Mouse (Mus musculus): ENCODE results near the gene Elfn1. TPM values are rescaled to one million over a fixed set of nuclear protein-coding genes. Genes with fewer than 3 reads are reported as not detected.

Gene Elfn1
- polyA plus RNA-seq, 1 experiment from 2014 or later = 0.24 TPM

GRCm38 (mm10) chr5:139892326-139892994, 15.3 kb upstream of the Elfn1 start:
- Histone ChIP-seq H3K9me3 (ENCODE audit: low read length) (no peaks in the 10 kb centered on the region), H3K4me3 (ENCODE audit: low read length) (no peak overlapping the region), H3K4me2 (replicated peaks; ENCODE audit: low read depth, low read length) (no peak overlapping the region), H3K9ac (replicated peaks; ENCODE audit: low read length) (no peak overlapping the region), H3K27ac (ENCODE audit: low read length) (no peak overlapping the region), H3K27me3 (ENCODE audit: insufficient read depth, low read length) (peaks cover 13% of the 10 kb centered on the region), H3K36me3 (ENCODE audit: insufficient read depth, low read length) (no peaks in the 10 kb centered on the region), H3K4me1 (ENCODE audit: insufficient read depth, low read length) (0 out of 2 replicates have a peak, but pooled peaks cover 10% of the 10 kb centered on the region)
- no peak for ATAC-seq (ENCODE audit: low FRiP score, low TSS enrichment)
- WGBS = 37% methylated on average over 4 of the region's 5 CpGs

DNA sequence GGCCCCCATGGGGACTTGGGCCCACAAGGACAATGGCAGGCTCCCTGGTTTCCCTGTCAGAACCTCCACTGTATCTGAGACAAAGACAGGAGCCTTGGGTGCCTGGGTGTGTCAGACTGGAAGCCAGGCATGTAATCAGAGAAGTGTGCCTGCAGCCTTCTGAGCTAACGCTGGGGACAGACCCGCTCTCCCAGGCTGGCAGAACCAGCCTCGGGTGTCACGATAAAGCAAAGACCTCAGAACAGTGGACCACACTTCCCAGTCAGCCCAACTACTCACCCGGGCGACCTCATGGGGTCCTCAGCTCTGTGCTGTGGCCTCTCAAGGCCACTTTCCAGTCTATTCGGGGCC, 14.8 kb upstream of the Elfn1 start:
- no peak overlapping the region for H3K4me2 ChIP-seq (replicated peaks; ENCODE audit: low read depth, low read length)
- H3K27ac ChIP-seq (ENCODE audit: low read length) = no peak overlapping the region
- H3K36me3 ChIP-seq (ENCODE audit: insufficient read depth, low read length) = no peaks in the 10 kb centered on the region
- H3K4me1 ChIP-seq (ENCODE audit: insufficient read depth, low read length) = 0 out of 2 replicates have a peak, but pooled peaks cover 10% of the 10 kb centered on the region
- no peak overlapping the region for H3K4me3 ChIP-seq (ENCODE audit: low read length)
- no peaks in the 10 kb centered on the region for H3K9me3 ChIP-seq (ENCODE audit: low read length)
- WGBS = 40% methylated on average over 7 of the region's 7 CpGs
- H3K27me3 ChIP-seq (ENCODE audit: insufficient read depth, low read length) = peaks cover 13% of the 10 kb centered on the region
- ATAC-seq (ENCODE audit: low FRiP score, low TSS enrichment) = no peak
- no peak overlapping the region for H3K9ac ChIP-seq (replicated peaks; ENCODE audit: low read length)

GRCm38 (mm10) chr5:139894025-139894508, 13.7 kb upstream of the Elfn1 start:
- Histone ChIP-seq H3K4me2 (replicated peaks; ENCODE audit: low read depth, low read length) (no peak overlapping the region), H3K4me3 (ENCODE audit: low read length) (no peak overlapping the region), H3K9ac (replicated peaks; ENCODE audit: low read length) (no peak overlapping the region), H3K27me3 (ENCODE audit: insufficient read depth, low read length) (peaks cover 13% of the 10 kb centered on the region), H3K27ac (ENCODE audit: low read length) (no peak overlapping the region), H3K36me3 (ENCODE audit: insufficient read depth, low read length) (no peaks in the 10 kb centered on the region), H3K9me3 (ENCODE audit: low read length) (no peaks in the 10 kb centered on the region), H3K4me1 (ENCODE audit: insufficient read depth, low read length) (0 out of 2 replicates have a peak, but pooled peaks cover 10% of the 10 kb centered on the region)
- peak; percentile 39; the same call in 1 of the 2 replicates for ATAC-seq (ENCODE audit: low FRiP score, low TSS enrichment)
- WGBS = 68% methylated on average over 12 of the region's 12 CpGs

DNA sequence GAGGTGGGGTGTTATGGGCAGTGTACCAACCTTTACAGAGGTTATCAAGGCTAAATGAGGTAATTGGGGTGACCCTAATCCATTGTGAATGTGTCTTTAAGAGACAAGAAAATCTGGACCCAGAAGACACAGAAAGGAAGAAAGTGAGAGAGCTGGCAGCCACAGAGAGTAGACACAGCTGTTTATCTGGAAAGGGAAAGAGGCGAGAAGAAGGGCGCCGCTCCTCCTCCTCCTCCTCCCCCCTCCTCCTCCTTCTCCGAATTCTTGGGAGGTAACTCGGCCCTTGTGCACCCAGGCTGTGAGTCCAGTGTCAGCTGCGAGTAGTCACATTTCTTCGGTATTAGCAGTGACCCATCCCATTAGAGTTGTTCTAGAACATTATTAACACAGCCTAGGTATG, 8.7 kb upstream of the Elfn1 start:
- H3K36me3 ChIP-seq (ENCODE audit: insufficient read depth, low read length) = no peaks in the 10 kb centered on the region
- H3K27ac ChIP-seq (ENCODE audit: low read length) = no peak overlapping the region
- no peak overlapping the region for H3K4me2 ChIP-seq (replicated peaks; ENCODE audit: low read depth, low read length)
- 0 out of 2 replicates have a peak, but pooled peaks cover 2% of the 10 kb centered on the region for H3K4me1 ChIP-seq (ENCODE audit: insufficient read depth, low read length)
- ATAC-seq (ENCODE audit: low FRiP score, low TSS enrichment) = 0 out of 2 replicates have a peak, but pooled peaks have one; percentile 15
- H3K27me3 ChIP-seq (ENCODE audit: insufficient read depth, low read length) = peaks cover 3% of the 10 kb centered on the region; the same call in 1 of the 2 replicates
- 13% methylated on average over 7 of the region's 7 CpGs for WGBS
- no peaks in the 10 kb centered on the region for H3K9me3 ChIP-seq (ENCODE audit: low read length)
- no peak overlapping the region for H3K4me3 ChIP-seq (ENCODE audit: low read length)
- no peak overlapping the region for H3K9ac ChIP-seq (replicated peaks; ENCODE audit: low read length)

DNA sequence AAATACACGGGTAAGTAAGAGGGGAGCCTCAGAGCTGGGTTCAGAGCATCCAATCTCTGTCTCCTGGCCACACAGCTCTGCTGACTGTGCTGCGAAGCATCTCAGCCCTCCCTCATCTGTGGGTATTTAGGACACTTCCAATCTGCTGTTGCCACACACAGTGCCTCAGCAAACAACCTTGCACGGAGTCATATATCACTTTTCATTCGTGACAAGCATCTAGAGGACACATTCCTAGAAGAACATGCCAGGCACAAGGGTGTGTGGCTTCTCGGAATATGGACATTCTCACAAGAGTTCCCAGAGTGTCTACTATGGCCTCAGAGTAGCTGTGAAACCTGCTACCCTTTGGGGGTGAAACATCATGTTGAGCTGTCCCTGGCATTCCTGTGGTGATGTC, 2.6 kb upstream of the Elfn1 start:
- H3K27ac ChIP-seq (ENCODE audit: low read length) = no peak overlapping the region
- H3K4me1 ChIP-seq (ENCODE audit: insufficient read depth, low read length) = peaks cover 27% of the 10 kb centered on the region
- no peaks in the 10 kb centered on the region for H3K9me3 ChIP-seq (ENCODE audit: low read length)
- H3K36me3 ChIP-seq (ENCODE audit: insufficient read depth, low read length) = no peaks in the 10 kb centered on the region
- H3K27me3 ChIP-seq (ENCODE audit: insufficient read depth, low read length) = peaks cover 49% of the 10 kb centered on the region
- no peak for ATAC-seq (ENCODE audit: low FRiP score, low TSS enrichment)
- WGBS = 60% methylated on average over 5 of the region's 5 CpGs
- no peak overlapping the region for H3K4me2 ChIP-seq (replicated peaks; ENCODE audit: low read depth, low read length)
- H3K9ac ChIP-seq (replicated peaks; ENCODE audit: low read length) = no peak overlapping the region
- H3K4me3 ChIP-seq (ENCODE audit: low read length) = no peak overlapping the region

DNA sequence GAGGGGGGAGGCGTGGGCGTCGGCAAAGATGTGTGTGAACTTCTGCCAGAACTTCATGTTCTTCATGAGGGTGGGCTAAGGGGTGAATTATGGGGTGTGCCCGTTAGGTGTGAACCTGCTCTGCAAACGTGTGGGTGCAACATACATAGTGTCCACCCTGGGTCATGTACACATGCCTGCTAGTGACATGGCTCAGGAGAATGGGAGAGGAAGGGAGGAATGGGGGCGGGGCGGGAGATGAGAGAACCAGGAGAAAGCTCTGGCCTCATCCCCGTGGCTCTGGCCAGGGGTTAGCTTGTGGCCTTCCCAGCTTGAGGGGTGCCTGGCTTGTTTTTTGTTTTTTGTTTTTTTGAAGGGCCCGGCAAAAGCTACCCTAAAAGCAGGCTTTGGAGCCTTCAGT, 1.2 kb upstream of the Elfn1 start:
- ATAC-seq (ENCODE audit: low FRiP score, low TSS enrichment) = no peak
- Histone ChIP-seq H3K9me3 (ENCODE audit: low read length) (no peaks in the 10 kb centered on the region), H3K9ac (replicated peaks; ENCODE audit: low read length) (no peak overlapping the region), H3K4me3 (ENCODE audit: low read length) (no peak overlapping the region), H3K27ac (ENCODE audit: low read length) (no peak overlapping the region), H3K27me3 (ENCODE audit: insufficient read depth, low read length) (peaks cover 63% of the 10 kb centered on the region), H3K4me2 (replicated peaks; ENCODE audit: low read depth, low read length) (no peak overlapping the region), H3K36me3 (ENCODE audit: insufficient read depth, low read length) (no peaks in the 10 kb centered on the region), H3K4me1 (ENCODE audit: insufficient read depth, low read length) (peaks cover 32% of the 10 kb centered on the region)
- 34% methylated on average over 9 of the region's 9 CpGs for WGBS

GRCm38 (mm10) chr5:139907241-139907640, 502 bp upstream of the Elfn1 start:
- ATAC-seq (ENCODE audit: low FRiP score, low TSS enrichment) = no peak
- Histone ChIP-seq H3K27ac (ENCODE audit: low read length) (no peak overlapping the region), H3K4me3 (ENCODE audit: low read length) (peak overlapping the region; percentile 65), H3K4me1 (ENCODE audit: insufficient read depth, low read length) (peaks cover 36% of the 10 kb centered on the region), H3K9ac (replicated peaks; ENCODE audit: low read length) (no peak overlapping the region), H3K4me2 (replicated peaks; ENCODE audit: low read depth, low read length) (peak overlapping the region; percentile 100), H3K36me3 (ENCODE audit: insufficient read depth, low read length) (no peaks in the 10 kb centered on the region), H3K9me3 (ENCODE audit: low read length) (no peaks in the 10 kb centered on the region), H3K27me3 (ENCODE audit: insufficient read depth, low read length) (peaks cover 70% of the 10 kb centered on the region)
- WGBS = under 1% methylated on average over 19 of the region's 19 CpGs

- ATAC-seq (ENCODE audit: low FRiP score, low TSS enrichment) = no peak
- Histone ChIP-seq H3K4me3 (ENCODE audit: low read length) (peak overlapping the region; percentile 65), H3K9ac (replicated peaks; ENCODE audit: low read length) (peak overlapping the region; percentile 73), H3K4me2 (replicated peaks; ENCODE audit: low read depth, low read length) (peak overlapping the region; percentile 100), H3K4me1 (ENCODE audit: insufficient read depth, low read length) (peaks cover 46% of the 10 kb centered on the region), H3K9me3 (ENCODE audit: low read length) (no peaks in the 10 kb centered on the region), H3K27ac (ENCODE audit: low read length) (no peak overlapping the region), H3K27me3 (ENCODE audit: insufficient read depth, low read length) (peaks cover 80% of the 10 kb centered on the region), H3K36me3 (ENCODE audit: insufficient read depth, low read length) (no peaks in the 10 kb centered on the region)
- under 1% methylated on average over 73 of the region's 78 CpGs for whole genome bisulfite sequencing
These were observed 584 bp downstream of the Elfn1 start for GRCm38 (mm10) chr5:139908243-139908810.

GRCm38 (mm10) chr5:139908811-139909627, 1.3 kb downstream of the Elfn1 start:
- ATAC-seq (ENCODE audit: low FRiP score, low TSS enrichment) = no peak
- Histone ChIP-seq H3K9me3 (ENCODE audit: low read length) (no peaks in the 10 kb centered on the region), H3K4me3 (ENCODE audit: low read length) (peak overlapping the region; percentile 65), H3K27me3 (ENCODE audit: insufficient read depth, low read length) (peaks cover 87% of the 10 kb centered on the region), H3K36me3 (ENCODE audit: insufficient read depth, low read length) (no peaks in the 10 kb centered on the region), H3K27ac (ENCODE audit: low read length) (no peak overlapping the region), H3K4me2 (replicated peaks; ENCODE audit: low read depth, low read length) (peak overlapping the region; percentile 100), H3K9ac (replicated peaks; ENCODE audit: low read length) (peak overlapping the region; percentile 73), H3K4me1 (ENCODE audit: insufficient read depth, low read length) (peaks cover 46% of the 10 kb centered on the region)
- WGBS = under 1% methylated on average over 49 of the region's 50 CpGs
